Mouse (Mus musculus): Measurements from ENCODE around the gene Fsd1l. TPM values are rescaled to one million over a fixed set of nuclear protein-coding genes. Genes with fewer than 3 reads are reported as not detected.
"Not testable (repeated sequence)": the region's sequence is repeated elsewhere in the genome, so short reads cannot be mapped to it uniquely, and the experiment has no call there.

Fsd1l gene
- polyA plus RNA-seq, 1 experiment = 0.53 TPM

DNA sequence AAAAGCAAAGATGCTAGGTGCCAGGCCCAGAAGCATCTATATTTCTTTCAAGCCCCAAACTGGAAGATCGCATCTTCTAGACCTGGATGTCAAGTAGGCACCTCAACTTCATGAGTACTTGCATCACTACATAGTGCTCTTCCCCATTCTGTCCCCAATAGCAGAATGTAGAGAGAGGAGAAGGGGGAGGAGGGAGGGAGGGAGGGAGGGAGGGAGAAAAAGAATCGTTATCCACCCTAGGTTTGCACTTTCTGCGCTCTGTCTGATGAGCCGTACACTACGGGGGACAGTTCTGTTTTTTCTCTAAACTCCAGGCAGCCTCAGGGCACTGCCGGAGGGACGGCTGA lies 82.4 kb downstream of the Fsd1l start, which contains the start of gene Fktn:
TSS of gene Fktn (plus strand) at position 295 of the 347 bp plus-strand sequence.
- no peaks in the 10 kb centered on the region for H3K36me3 ChIP-seq (ENCODE audit: control insufficient read depth, insufficient read depth, low read length)

DNA sequence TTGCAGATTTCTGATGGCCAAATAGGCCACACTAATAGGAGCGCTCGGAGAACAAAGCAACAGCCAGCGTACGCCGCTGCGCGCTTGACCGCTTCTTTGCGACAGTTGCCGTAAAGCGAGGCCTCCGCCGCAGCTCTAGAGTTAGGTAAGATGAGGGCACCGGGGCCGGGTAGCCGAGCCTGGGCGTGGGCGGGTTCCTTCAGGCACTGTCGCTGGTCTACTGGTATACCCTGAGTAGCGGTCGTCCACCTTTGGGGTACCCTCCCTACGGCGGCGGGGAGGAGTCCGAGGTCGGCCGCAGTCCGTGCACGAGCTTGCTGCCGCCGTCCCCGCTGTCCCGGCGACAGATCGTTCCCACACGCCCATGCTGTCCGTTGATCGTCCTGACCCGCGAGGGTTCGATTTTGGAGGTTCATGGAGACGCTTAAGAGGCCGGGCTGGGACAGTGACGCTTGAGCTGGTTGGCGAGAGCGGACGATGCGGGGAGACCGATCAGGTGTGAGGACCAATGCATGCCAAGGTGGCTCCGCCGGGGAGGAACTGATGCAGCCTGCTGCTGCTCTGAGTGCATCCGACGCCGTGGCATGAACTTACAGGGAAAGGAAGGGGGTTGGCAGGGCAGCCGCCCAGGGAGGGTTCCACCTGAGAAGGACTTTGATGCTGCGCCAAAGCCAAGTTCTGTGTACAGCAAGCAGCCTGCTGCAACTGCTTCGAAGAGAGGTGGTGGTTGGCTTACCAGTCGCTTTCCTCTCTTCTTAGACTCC lies 83.0 kb downstream of the Fsd1l start:
- TF ChIP-seq POLR2A (IDR thresholded peaks at IDR 0.05; ENCODE audit: low read depth, low read length) (0 out of 2 replicates have a peak, but pooled peaks have one; percentile 42), CTCF (IDR thresholded peaks at IDR 0.05; ENCODE audit: extremely low read depth, insufficient read length, insufficient replicate concordance, low read depth, low read length) (no peak)
- no peaks in the 10 kb centered on the region for H3K4me1 ChIP-seq (ENCODE audit: control insufficient read depth, insufficient read depth, insufficient read length, low read length)

More for the DNA sequence above, 82.4 kb downstream of the Fsd1l start, which contains the start of gene Fktn:
- 18% methylated on average over 7 of the region's 7 CpGs for WGBS
- H3K27me3 ChIP-seq (ENCODE audit: control insufficient read depth, insufficient read depth, low read length) = no peaks in the 10 kb centered on the region
- H3K27ac ChIP-seq (ENCODE audit: insufficient read depth, low read depth, low read length) = peak within 1 kb of the TSS; percentile 34
- no peaks in the 10 kb centered on the region for H3K4me1 ChIP-seq (ENCODE audit: control insufficient read depth, insufficient read depth, insufficient read length, low read length)
- no peak for TF ChIP-seq POLR2A (IDR thresholded peaks at IDR 0.05; ENCODE audit: low read depth, low read length)
- no peak for TF ChIP-seq CTCF (IDR thresholded peaks at IDR 0.05; ENCODE audit: extremely low read depth, insufficient read length, insufficient replicate concordance, low read depth, low read length)
- H3K4me3 ChIP-seq (ENCODE audit: low read depth, low read length) = peak within 1 kb of the TSS; percentile 90

DNA sequence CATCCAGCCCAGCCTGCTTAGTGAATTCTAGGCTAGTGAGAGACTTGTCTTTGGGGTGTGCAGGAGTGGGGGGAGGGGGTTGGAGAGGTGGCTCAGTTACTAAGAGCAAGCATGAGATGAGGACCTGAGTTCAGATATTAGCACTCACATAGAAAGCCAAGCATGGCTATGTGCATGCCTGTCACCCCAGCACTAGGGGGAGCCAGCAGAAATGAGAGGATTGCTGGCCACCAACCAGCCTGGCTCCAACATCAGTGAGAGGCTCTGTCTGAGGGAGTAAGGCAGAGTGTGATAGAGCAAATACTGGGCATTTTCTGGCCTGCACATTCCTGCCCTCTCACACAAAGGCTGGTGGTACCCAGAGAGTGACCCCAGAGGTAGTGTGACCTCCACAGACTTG lies 84.7 kb downstream of the Fsd1l start:
- Histone ChIP-seq H3K4me3 (ENCODE audit: low read depth, low read length) (no peak overlapping the region), H3K27ac (ENCODE audit: insufficient read depth, low read depth, low read length) (no peak overlapping the region), H3K36me3 (ENCODE audit: control insufficient read depth, insufficient read depth, low read length) (peaks cover 1% of the 10 kb centered on the region; the same call in 1 of the 2 replicates), H3K4me1 (ENCODE audit: control insufficient read depth, insufficient read depth, insufficient read length, low read length) (no peaks in the 10 kb centered on the region), H3K27me3 (ENCODE audit: control insufficient read depth, insufficient read depth, low read length) (no peaks in the 10 kb centered on the region)
- no peak for TF ChIP-seq POLR2A (IDR thresholded peaks at IDR 0.05; ENCODE audit: low read depth, low read length)
- TF ChIP-seq CTCF (IDR thresholded peaks at IDR 0.05; ENCODE audit: extremely low read depth, insufficient read length, insufficient replicate concordance, low read depth, low read length) = peak; percentile 48; the same call in 1 of the 2 replicates

More for the DNA sequence above, 83.0 kb downstream of the Fsd1l start:
- WGBS = 24% methylated on average over 58 of the region's 58 CpGs
- peak overlapping the region; percentile 34 for H3K27ac ChIP-seq (ENCODE audit: insufficient read depth, low read depth, low read length)
- H3K27me3 ChIP-seq (ENCODE audit: control insufficient read depth, insufficient read depth, low read length) = no peaks in the 10 kb centered on the region
- H3K4me3 ChIP-seq (ENCODE audit: low read depth, low read length) = peak overlapping the region; percentile 90
- no peaks in the 10 kb centered on the region for H3K36me3 ChIP-seq (ENCODE audit: control insufficient read depth, insufficient read depth, low read length)

GRCm38 (mm10) chr4:53717546-53717945 lies 86.3 kb downstream of the Fsd1l start:
- Histone ChIP-seq H3K4me3 (ENCODE audit: low read depth, low read length) (no peak overlapping the region), H3K27me3 (ENCODE audit: control insufficient read depth, insufficient read depth, low read length) (no peaks in the 10 kb centered on the region), H3K36me3 (ENCODE audit: control insufficient read depth, insufficient read depth, low read length) (peaks cover 1% of the 10 kb centered on the region; the same call in 1 of the 2 replicates), H3K27ac (ENCODE audit: insufficient read depth, low read depth, low read length) (no peak overlapping the region), H3K4me1 (ENCODE audit: control insufficient read depth, insufficient read depth, insufficient read length, low read length) (no peaks in the 10 kb centered on the region)
- 70% methylated on average over 4 of the region's 4 CpGs for WGBS
- TF ChIP-seq CTCF (IDR thresholded peaks at IDR 0.05; ENCODE audit: extremely low read depth, insufficient read length, insufficient replicate concordance, low read depth, low read length) (no peak), POLR2A (IDR thresholded peaks at IDR 0.05; ENCODE audit: low read depth, low read length) (no peak)

DNA sequence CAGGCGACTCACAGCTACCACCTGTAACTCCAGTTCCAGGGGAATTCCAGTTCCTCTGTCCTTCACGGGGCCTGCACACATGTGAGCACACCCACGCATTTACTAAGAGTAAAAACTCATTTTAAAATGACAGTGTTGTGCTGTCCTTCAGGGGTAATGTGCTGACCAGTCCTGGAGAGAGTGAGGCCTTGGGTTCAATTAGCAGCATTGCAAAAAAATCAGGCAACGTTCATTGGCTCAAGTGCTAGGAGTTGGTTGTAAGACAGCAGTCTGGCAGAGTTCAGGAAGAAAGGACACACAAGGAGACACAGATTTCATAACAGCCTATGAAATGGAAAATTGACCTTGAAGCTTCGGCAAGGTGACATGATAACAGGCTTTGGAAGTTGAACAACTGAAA lies 87.0 kb downstream of the Fsd1l start:
- 67% methylated on average over 5 of the region's 5 CpGs for WGBS
- H3K27me3 ChIP-seq (ENCODE audit: control insufficient read depth, insufficient read depth, low read length) = no peaks in the 10 kb centered on the region

DNA sequence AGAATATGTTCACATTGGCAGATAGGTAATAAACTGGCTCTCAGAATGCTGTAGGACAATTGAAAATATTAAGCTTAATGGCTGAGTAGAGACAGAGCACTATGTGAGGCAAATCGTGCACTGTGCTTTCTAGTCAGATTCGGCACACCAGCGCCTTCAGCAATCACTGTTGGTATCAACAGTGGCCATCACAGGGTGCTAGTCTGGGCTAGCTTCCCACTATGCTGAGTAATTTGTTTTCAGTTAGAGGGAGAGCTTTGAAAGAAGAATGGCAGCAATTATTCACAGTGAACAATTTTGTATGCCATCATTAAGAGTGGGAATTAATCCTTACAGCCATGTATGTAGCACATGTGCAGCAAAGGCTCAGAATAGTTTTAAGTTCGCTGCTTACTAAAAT lies 91.2 kb downstream of the Fsd1l start:
- peaks cover 5% of the 10 kb centered on the region for H3K36me3 ChIP-seq (ENCODE audit: control insufficient read depth, insufficient read depth, low read length)
- H3K4me1 ChIP-seq (ENCODE audit: control insufficient read depth, insufficient read depth, insufficient read length, low read length) = no peaks in the 10 kb centered on the region
- no peak overlapping the region for H3K27ac ChIP-seq (ENCODE audit: insufficient read depth, low read depth, low read length)
- TF ChIP-seq POLR2A (IDR thresholded peaks at IDR 0.05; ENCODE audit: low read depth, low read length) (no peak), CTCF (IDR thresholded peaks at IDR 0.05; ENCODE audit: extremely low read depth, insufficient read length, insufficient replicate concordance, low read depth, low read length) (no peak)
- 93% methylated on average over 4 of the region's 4 CpGs for WGBS
- no peak overlapping the region for H3K4me3 ChIP-seq (ENCODE audit: low read depth, low read length)
- no peaks in the 10 kb centered on the region for H3K27me3 ChIP-seq (ENCODE audit: control insufficient read depth, insufficient read depth, low read length)

More for the DNA sequence above, 87.0 kb downstream of the Fsd1l start:
- no peak for TF ChIP-seq POLR2A (IDR thresholded peaks at IDR 0.05; ENCODE audit: low read depth, low read length)
- TF ChIP-seq CTCF (IDR thresholded peaks at IDR 0.05; ENCODE audit: extremely low read depth, insufficient read length, insufficient replicate concordance, low read depth, low read length) = no peak
- Histone ChIP-seq H3K4me3 (ENCODE audit: low read depth, low read length) (no peak overlapping the region), H3K36me3 (ENCODE audit: control insufficient read depth, insufficient read depth, low read length) (peaks cover 1% of the 10 kb centered on the region; the same call in 1 of the 2 replicates), H3K4me1 (ENCODE audit: control insufficient read depth, insufficient read depth, insufficient read length, low read length) (no peaks in the 10 kb centered on the region), H3K27ac (ENCODE audit: insufficient read depth, low read depth, low read length) (no peak overlapping the region)

DNA sequence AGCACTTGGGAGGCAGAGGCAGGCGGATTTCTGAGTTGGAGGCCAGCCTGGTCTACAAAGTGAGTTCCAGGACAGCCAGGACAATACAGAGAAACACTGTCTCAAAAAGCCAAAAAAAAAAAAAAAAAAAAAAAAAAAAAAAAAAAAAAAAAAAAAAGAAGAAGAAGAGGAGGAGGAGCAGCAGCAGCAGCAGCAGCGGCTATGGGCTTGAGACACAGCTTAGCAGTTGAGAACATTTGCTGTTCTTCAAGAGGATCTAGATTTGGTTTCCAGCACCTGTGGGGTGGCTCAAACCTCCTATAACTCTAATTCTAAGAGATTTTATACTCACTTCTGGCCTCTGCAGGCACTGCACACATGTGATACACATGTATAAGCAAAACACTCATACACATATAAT lies 94.8 kb downstream of the Fsd1l start:
- not testable (repeated sequence) for H3K4me3 ChIP-seq (ENCODE audit: low read depth, low read length); H3K4me1 ChIP-seq (ENCODE audit: control insufficient read depth, insufficient read depth, insufficient read length, low read length); H3K27me3 ChIP-seq (ENCODE audit: control insufficient read depth, insufficient read depth, low read length); H3K36me3 ChIP-seq (ENCODE audit: control insufficient read depth, insufficient read depth, low read length); H3K27ac ChIP-seq (ENCODE audit: insufficient read depth, low read depth, low read length)
- WGBS = 83% methylated on average over 2 of the region's 2 CpGs

All from small intestine, adult 2 months (tissue).